Mouse (Mus musculus): ENCODE measurements around the gene Ranbp17.

GRCm38 (mm10) chr11:33294063-33294462 lies 219.5 kb downstream of the Ranbp17 start:
- TF ChIP-seq CTCF (IDR thresholded peaks at IDR 0.05; ENCODE audit: low read depth) (no peak), EP300 (IDR thresholded peaks at IDR 0.05; ENCODE audit: low read depth) (no peak)
